Mouse (Mus musculus) gastrocnemius, postnatal 14 days (tissue): ENCODE data around the gene Psmc3ip. TPM values are rescaled to one million over a fixed set of nuclear protein-coding genes. Genes with fewer than 3 reads are reported as not detected.

Experiments used
- DNase-seq: peaks from one replicate; pipeline ENCODE4 v3.0.0; 2021; ENCODE audit warnings: mixed read lengths
- intact Hi-C: fragments of 180-260 bp; cut with DNase I; formaldehyde crosslinking; loops from one replicate; pipeline ENCODE4 v1.15.1; 2025; ENCODE audit warnings: low total_unique reads
- total RNA-seq, 2 experiments: library from RNA; stranded (reverse); gene quantifications; 2 replicates each; pipeline ENCODE4 v1.2.3; 2021

Gene Psmc3ip
- total RNA-seq, 2 experiments from 2014 or later, result 1.1 to 1.5 TPM

GRCm38 (mm10) chr11:101083083-101083697, 12.0 kb downstream of the Psmc3ip start:
- no peak for DNase-seq
- intact Hi-C loops, result no loop called here

GRCm38 (mm10) chr11:101082208-101083082, 12.8 kb downstream of the Psmc3ip start, which contains the start of gene Coasy:
TSS of gene Coasy (plus strand) at chr11:101082565.
- intact Hi-C loops, result no loop called here
- peak; percentile 86 for DNase-seq

GRCm38 (mm10) chr11:101081659-101082058, 13.6 kb downstream of the Psmc3ip start:
- intact Hi-C loops, result no loop called here

GRCm38 (mm10) chr11:101080421-101080820, 14.8 kb downstream of the Psmc3ip start:
- no peak for DNase-seq
- intact Hi-C loops, result no loop called here

More at GRCm38 (mm10) chr11:101081659-101082058, 13.6 kb downstream of the Psmc3ip start:
- DNase-seq, result no peak

GRCm38 (mm10) chr11:101079746-101080145, 15.5 kb downstream of the Psmc3ip start:
- DNase-seq, result no peak
- intact Hi-C loops, result no loop called here

- DNase-seq, result no peak
- intact Hi-C loops, result no loop called here
These were observed 17.1 kb downstream of the Psmc3ip start, which contains the start of gene Hsd17b1 for GRCm38 (mm10) chr11:101078121-101078520. TSS of gene Hsd17b1 (plus strand) at chr11:101078411.

GRCm38 (mm10) chr11:101071810-101072428, 23.3 kb downstream of the Psmc3ip start:
- DNase-seq, result no peak
- intact Hi-C loops, result no loop called here

- intact Hi-C loops, result no loop called here
These were observed 24.2 kb downstream of the Psmc3ip start for GRCm38 (mm10) chr11:101070987-101071386.

GRCm38 (mm10) chr11:101070189-101070527, 25.1 kb downstream of the Psmc3ip start:
- no peak for DNase-seq
- intact Hi-C loops, result no loop called here

More at GRCm38 (mm10) chr11:101070987-101071386, 24.2 kb downstream of the Psmc3ip start:
- no peak for DNase-seq

- peak; percentile 98 for DNase-seq
- intact Hi-C loops, result no loop called here
These were observed 25.6 kb downstream of the Psmc3ip start, which contains the start of gene Naglu for GRCm38 (mm10) chr11:101069391-101070188. TSS of gene Naglu (plus strand) at chr11:101070012.

- intact Hi-C loops, result no loop called here
- peak; percentile 85 for DNase-seq
These were observed 28.5 kb downstream of the Psmc3ip start for GRCm38 (mm10) chr11:101066549-101067412.

- intact Hi-C loops, result no loop called here
- no peak for DNase-seq
These were observed 30.2 kb downstream of the Psmc3ip start for GRCm38 (mm10) chr11:101065002-101065401.

- no peak for DNase-seq
- intact Hi-C loops, result no loop called here
These were observed 30.8 kb downstream of the Psmc3ip start for GRCm38 (mm10) chr11:101064462-101064861.

- DNase-seq, result peak; percentile 77
- intact Hi-C loops, result no loop called here
These were observed 31.4 kb downstream of the Psmc3ip start for GRCm38 (mm10) chr11:101063676-101064327.

GRCm38 (mm10) chr11:101062971-101063675, 32.1 kb downstream of the Psmc3ip start:
- no peak for DNase-seq
- intact Hi-C loops, result no loop called here

GRCm38 (mm10) chr11:101062165-101062884, 32.9 kb downstream of the Psmc3ip start:
- intact Hi-C loops, result no loop called here
- DNase-seq, result peak; percentile 72

GRCm38 (mm10) chr11:101061049-101061448, 34.2 kb downstream of the Psmc3ip start:
- intact Hi-C loops, result no loop called here
- DNase-seq, result no peak
